Mouse (Mus musculus): ENCODE data around the gene Nutf2-ps1. TPM values are rescaled to one million over a fixed set of nuclear protein-coding genes. Genes with fewer than 3 reads are reported as not detected.

The Nutf2-ps1 gene
- polyA plus RNA-seq, 1 experiment from 2014 or later: 356 TPM

DNA sequence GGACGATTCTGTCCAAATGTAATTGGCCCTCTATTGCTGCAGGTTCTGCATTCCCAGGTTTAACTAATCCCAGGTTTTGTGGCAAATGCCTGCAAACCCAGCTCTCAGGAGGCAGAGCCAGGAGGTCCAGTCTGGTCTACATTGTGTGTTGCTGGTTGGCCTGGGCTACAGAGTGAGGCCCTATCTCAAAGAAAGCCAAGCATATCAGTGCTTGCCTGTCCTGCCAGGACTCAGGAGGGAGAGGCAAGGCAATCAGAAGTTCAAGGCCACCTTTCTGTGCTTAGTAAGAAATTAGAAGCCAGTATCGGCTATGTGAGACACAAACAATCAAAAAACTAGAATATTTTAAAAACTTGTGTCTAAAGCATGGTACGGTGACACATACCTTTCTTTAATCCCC, 15.7 kb downstream of the Nutf2-ps1 start:
- H3K27ac ChIP-seq (ENCODE audit: low read depth): no peak overlapping the region
- no peaks in the 10 kb centered on the region for H3K9me3 ChIP-seq (ENCODE audit: control insufficient read depth, low read length)
- H3K4me1 ChIP-seq (replicated peaks; ENCODE audit: control insufficient read depth, insufficient read depth, low read length): peaks cover 4% of the 10 kb centered on the region; the same call in 1 of the 2 replicates
- no peak overlapping the region for H3K9ac ChIP-seq (ENCODE audit: low read length)
- H3K36me3 ChIP-seq (ENCODE audit: control insufficient read depth, insufficient read depth, low read length): no peaks in the 10 kb centered on the region
- peak; percentile 50 for DNase-seq (ENCODE audit: low spot score)
- H3K27me3 ChIP-seq (replicated peaks; ENCODE audit: control insufficient read depth, insufficient read depth, low read length): no peaks in the 10 kb centered on the region
- no peak overlapping the region for H3K4me3 ChIP-seq (ENCODE audit: low read depth, low read length)
- H3K4me2 ChIP-seq (ENCODE audit: low read length): no peak overlapping the region
- 81% methylated on average over 3 of the region's 3 CpGs for WGBS
- ATAC-seq (replicated peaks; ENCODE audit: low FRiP score, low TSS enrichment, low read depth): no peak

DNA sequence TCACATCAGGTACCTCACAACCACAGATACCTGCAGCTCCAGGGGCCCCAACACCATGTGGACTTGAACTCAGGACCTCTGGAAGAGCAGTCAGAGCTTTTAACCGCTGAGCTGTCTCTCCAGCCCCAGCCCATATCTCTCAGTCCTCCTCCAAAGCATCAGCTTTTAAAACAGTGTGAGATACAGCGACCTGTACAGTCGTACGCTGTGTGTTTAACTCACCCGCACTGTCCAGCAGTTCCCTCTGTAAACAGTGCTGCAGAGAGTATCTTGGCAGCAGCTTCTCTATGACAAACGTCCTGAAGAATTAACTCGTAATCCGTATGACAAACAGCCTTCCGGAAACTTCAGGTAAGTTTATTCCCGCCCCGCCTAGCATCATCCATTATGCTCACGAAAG, 16.3 kb downstream of the Nutf2-ps1 start:
- Histone ChIP-seq H3K4me3 (ENCODE audit: low read depth, low read length) (no peak overlapping the region), H3K36me3 (ENCODE audit: control insufficient read depth, insufficient read depth, low read length) (no peaks in the 10 kb centered on the region), H3K27ac (ENCODE audit: low read depth) (no peak overlapping the region), H3K4me1 (replicated peaks; ENCODE audit: control insufficient read depth, insufficient read depth, low read length) (peaks cover 4% of the 10 kb centered on the region; the same call in 1 of the 2 replicates), H3K27me3 (replicated peaks; ENCODE audit: control insufficient read depth, insufficient read depth, low read length) (no peaks in the 10 kb centered on the region), H3K9me3 (ENCODE audit: control insufficient read depth, low read length) (no peaks in the 10 kb centered on the region), H3K9ac (ENCODE audit: low read length) (no peak overlapping the region), H3K4me2 (ENCODE audit: low read length) (peak overlapping the region; percentile 6; the same call in 1 of the 2 replicates)
- peak; percentile 71; the same call in 1 of the 2 replicates for ATAC-seq (replicated peaks; ENCODE audit: low FRiP score, low TSS enrichment, low read depth)
- 27% methylated on average over 12 of the region's 12 CpGs for WGBS
- DNase-seq (ENCODE audit: low spot score): peak; percentile 54

DNA sequence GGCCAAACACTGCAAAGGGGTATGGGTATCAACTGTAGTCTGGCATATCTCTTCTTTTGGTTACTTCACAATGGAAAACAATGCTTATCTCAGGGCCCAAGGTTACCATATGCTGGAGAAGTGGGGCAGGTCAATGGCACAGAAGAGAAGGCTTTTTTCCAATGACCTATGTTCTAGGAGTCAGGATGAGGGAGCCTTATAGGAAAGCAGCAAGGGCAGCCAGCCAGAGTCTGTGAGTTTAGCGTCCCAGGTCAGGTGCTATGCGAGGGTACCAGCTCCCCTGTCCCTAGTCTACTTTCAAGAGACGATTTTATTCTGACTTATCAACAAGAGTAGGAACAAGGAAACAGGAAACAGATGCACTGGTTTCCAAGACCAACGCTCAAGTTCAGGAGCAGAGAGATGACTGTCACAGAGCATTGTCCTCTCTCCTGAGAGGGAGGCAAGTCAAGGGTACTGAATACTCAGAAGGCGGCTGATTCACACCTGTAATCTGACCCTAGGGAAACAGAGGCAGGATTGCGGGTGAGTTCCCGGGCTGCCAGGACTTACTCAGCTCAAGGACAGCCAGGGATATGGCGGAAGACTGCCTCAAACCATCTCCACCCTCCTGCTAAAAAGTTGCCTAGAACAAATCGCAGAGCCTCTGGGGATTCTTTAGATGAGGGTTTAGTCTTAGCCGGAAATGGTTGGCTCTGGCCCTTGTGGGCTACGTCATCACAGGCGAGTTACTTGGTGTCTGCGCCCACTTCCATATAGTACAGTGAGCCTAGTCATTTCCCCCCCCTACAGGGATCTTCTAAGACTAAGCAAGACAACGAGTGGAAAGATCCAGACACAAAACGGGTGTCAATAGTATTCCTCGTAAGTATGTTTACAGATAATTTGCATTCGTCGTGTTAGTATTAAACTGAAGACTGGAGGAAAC, 17.1 kb downstream of the Nutf2-ps1 start:
- DNase-seq (ENCODE audit: low spot score): peak; percentile 44
- no peak overlapping the region for H3K4me3 ChIP-seq (ENCODE audit: low read depth, low read length)
- H3K9ac ChIP-seq (ENCODE audit: low read length): no peak overlapping the region
- H3K27me3 ChIP-seq (replicated peaks; ENCODE audit: control insufficient read depth, insufficient read depth, low read length): no peaks in the 10 kb centered on the region
- no peaks in the 10 kb centered on the region for H3K9me3 ChIP-seq (ENCODE audit: control insufficient read depth, low read length)
- H3K4me2 ChIP-seq (ENCODE audit: low read length): no peak overlapping the region
- WGBS: 67% methylated on average over 18 of the region's 18 CpGs
- no peak for ATAC-seq (replicated peaks; ENCODE audit: low FRiP score, low TSS enrichment, low read depth)
- no peak overlapping the region for H3K27ac ChIP-seq (ENCODE audit: low read depth)
- no peaks in the 10 kb centered on the region; the same call in 1 of the 2 replicates for H3K4me1 ChIP-seq (replicated peaks; ENCODE audit: control insufficient read depth, insufficient read depth, low read length)
- H3K36me3 ChIP-seq (ENCODE audit: control insufficient read depth, insufficient read depth, low read length): no peaks in the 10 kb centered on the region

DNA sequence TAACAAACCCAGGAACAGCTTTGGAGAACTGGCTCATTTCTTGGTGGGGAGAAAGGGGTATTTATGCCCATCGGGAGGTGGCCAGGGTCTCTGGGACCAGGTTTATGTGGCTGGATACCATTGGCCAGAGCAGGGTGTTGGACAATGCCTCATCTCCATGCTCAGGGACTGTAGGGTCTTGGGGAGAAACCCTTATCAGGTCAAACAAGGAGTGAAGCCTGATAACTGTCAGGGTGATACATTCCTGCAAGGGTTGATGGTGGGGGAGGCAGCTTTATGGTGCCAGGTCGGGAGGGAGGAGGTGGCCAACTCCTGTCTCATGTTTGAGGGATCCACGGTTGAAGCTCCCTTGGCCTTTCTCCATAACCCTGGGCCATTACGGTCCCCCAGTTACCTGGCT, 17.8 kb downstream of the Nutf2-ps1 start:
- no peak for ATAC-seq (replicated peaks; ENCODE audit: low FRiP score, low TSS enrichment, low read depth)
- Histone ChIP-seq H3K27me3 (replicated peaks; ENCODE audit: control insufficient read depth, insufficient read depth, low read length) (no peaks in the 10 kb centered on the region), H3K4me1 (replicated peaks; ENCODE audit: control insufficient read depth, insufficient read depth, low read length) (no peaks in the 10 kb centered on the region; the same call in 1 of the 2 replicates), H3K36me3 (ENCODE audit: control insufficient read depth, insufficient read depth, low read length) (no peaks in the 10 kb centered on the region), H3K27ac (ENCODE audit: low read depth) (no peak overlapping the region), H3K9me3 (ENCODE audit: control insufficient read depth, low read length) (no peaks in the 10 kb centered on the region), H3K4me2 (ENCODE audit: low read length) (no peak overlapping the region), H3K4me3 (ENCODE audit: low read depth, low read length) (no peak overlapping the region), H3K9ac (ENCODE audit: low read length) (no peak overlapping the region)
- WGBS: 70% methylated on average over 4 of the region's 4 CpGs
- peak; percentile 23 for DNase-seq (ENCODE audit: low spot score)

DNA sequence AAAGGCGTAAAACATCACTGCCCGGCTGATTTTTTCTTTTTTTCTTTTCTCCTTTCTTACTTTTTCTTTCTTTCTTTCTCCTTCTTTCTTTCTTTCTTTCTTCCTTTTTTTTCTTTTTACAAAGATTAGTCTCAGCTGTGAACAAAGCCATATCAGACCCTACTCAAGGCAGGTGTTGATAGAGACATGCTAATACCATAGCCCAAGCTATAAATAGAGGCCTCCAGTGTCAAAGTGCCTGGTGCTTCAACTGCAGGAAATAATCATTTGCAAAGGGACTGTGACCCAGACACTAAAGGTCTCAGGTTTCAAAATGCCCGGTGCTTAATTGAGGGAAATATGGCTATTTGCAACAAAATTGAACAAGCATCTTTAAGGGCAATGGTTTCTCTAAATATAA, 20.3 kb downstream of the Nutf2-ps1 start:
- Histone ChIP-seq H3K4me3 (ENCODE audit: low read depth, low read length) (no peak overlapping the region), H3K9ac (ENCODE audit: low read length) (no peak overlapping the region), H3K36me3 (ENCODE audit: control insufficient read depth, insufficient read depth, low read length) (no peaks in the 10 kb centered on the region), H3K4me1 (replicated peaks; ENCODE audit: control insufficient read depth, insufficient read depth, low read length) (no peaks in the 10 kb centered on the region; the same call in 1 of the 2 replicates), H3K27ac (ENCODE audit: low read depth) (no peak overlapping the region), H3K4me2 (ENCODE audit: low read length) (no peak overlapping the region), H3K27me3 (replicated peaks; ENCODE audit: control insufficient read depth, insufficient read depth, low read length) (no peaks in the 10 kb centered on the region), H3K9me3 (ENCODE audit: control insufficient read depth, low read length) (no peaks in the 10 kb centered on the region)
- DNase-seq (ENCODE audit: low spot score) (no peak), ATAC-seq (replicated peaks; ENCODE audit: low FRiP score, low TSS enrichment, low read depth) (no peak)
- WGBS: 79% methylated on average over 3 of the region's 3 CpGs

DNA sequence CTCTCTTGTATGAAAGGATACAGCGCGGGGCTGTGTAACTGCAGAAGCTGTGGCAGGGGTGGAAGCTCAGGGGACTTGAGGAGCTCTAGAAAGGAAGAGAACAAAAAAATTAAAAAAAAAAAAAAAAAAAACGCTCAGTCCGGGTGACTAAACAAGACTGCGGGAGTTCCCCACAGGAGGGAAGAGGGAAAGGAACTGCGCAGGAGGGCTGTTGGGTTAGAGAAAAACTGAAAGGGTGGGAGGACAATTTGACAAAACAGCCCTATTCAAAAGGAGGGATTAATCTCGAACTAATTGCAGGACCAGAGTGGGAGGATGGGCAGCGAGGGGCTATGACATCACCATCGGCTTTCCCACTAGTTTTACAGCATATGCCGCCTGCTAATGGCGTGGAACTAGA, 21.0 kb downstream of the Nutf2-ps1 start:
- Histone ChIP-seq H3K9ac (ENCODE audit: low read length) (no peak overlapping the region), H3K27me3 (replicated peaks; ENCODE audit: control insufficient read depth, insufficient read depth, low read length) (no peaks in the 10 kb centered on the region), H3K9me3 (ENCODE audit: control insufficient read depth, low read length) (no peaks in the 10 kb centered on the region), H3K4me1 (replicated peaks; ENCODE audit: control insufficient read depth, insufficient read depth, low read length) (no peaks in the 10 kb centered on the region; the same call in 1 of the 2 replicates), H3K4me2 (ENCODE audit: low read length) (no peak overlapping the region), H3K36me3 (ENCODE audit: control insufficient read depth, insufficient read depth, low read length) (no peaks in the 10 kb centered on the region), H3K4me3 (ENCODE audit: low read depth, low read length) (no peak overlapping the region), H3K27ac (ENCODE audit: low read depth) (no peak overlapping the region)
- DNase-seq (ENCODE audit: low spot score) (no peak), ATAC-seq (replicated peaks; ENCODE audit: low FRiP score, low TSS enrichment, low read depth) (no peak)
- WGBS: 47% methylated on average over 11 of the region's 11 CpGs

DNA sequence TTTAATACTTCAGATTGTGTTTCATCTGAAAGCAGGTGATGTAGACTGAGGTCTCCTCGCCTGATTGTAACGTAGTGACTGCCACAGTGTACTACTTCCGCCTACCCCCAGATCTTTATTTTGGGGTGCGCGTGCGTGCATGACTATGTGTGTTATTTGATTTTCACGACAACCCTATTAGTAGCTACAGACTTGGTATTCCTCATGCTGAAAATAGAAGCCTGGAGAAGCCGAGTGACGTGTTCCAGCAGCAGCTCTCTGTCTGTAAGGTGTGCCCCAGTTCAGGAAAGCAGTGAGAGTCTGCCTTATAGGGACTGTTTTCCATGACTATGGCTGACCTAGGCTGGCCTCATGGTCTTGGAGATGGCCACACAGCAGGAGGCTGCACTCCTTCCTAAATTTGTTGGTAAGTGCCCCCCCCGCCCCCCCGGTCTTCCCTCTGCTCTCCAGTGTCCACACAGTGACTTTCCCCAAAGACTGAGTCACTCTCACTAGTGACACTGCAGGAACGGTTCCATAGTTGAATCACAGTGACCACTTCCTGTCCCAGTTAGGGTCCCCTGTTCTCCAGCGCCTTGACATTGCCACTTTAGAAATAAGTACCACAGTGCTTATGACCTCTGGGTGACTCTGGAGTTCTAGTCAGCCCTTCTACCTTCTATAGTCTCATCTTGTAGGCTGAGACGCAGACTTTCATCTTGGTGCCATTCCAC, 23.1 kb downstream of the Nutf2-ps1 start:
- Histone ChIP-seq H3K4me3 (ENCODE audit: low read depth, low read length) (no peak overlapping the region), H3K27me3 (replicated peaks; ENCODE audit: control insufficient read depth, insufficient read depth, low read length) (no peaks in the 10 kb centered on the region), H3K9me3 (ENCODE audit: control insufficient read depth, low read length) (no peaks in the 10 kb centered on the region), H3K4me1 (replicated peaks; ENCODE audit: control insufficient read depth, insufficient read depth, low read length) (no peaks in the 10 kb centered on the region), H3K4me2 (ENCODE audit: low read length) (no peak overlapping the region), H3K36me3 (ENCODE audit: control insufficient read depth, insufficient read depth, low read length) (no peaks in the 10 kb centered on the region), H3K27ac (ENCODE audit: low read depth) (no peak overlapping the region), H3K9ac (ENCODE audit: low read length) (no peak overlapping the region)
- WGBS: 91% methylated on average over 14 of the region's 14 CpGs
- DNase-seq (ENCODE audit: low spot score) (no peak), ATAC-seq (replicated peaks; ENCODE audit: low FRiP score, low TSS enrichment, low read depth) (no peak)

DNA sequence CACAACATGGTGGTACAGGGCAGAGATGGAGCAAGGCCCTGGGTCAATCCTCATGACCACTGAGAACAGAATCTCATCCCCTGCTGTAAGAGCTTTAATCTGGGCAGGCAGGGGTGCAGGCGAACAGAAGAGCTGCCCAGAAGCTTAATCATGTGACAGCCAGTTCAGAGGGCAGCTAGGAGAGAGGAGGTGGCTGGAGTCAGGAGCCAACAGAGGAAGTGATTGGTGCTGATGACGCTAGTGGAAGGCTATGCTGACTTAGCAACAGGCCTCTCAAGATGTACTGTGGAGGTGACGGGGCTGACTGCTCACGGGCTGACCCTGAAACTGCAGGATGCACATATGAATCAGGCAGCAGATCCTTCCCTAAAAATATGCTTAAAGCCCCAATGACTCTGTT, 24.7 kb downstream of the Nutf2-ps1 start:
- ATAC-seq (replicated peaks; ENCODE audit: low FRiP score, low TSS enrichment, low read depth): no peak
- no peak for DNase-seq (ENCODE audit: low spot score)

More for the DNA sequence above, 24.7 kb downstream of the Nutf2-ps1 start:
- no peaks in the 10 kb centered on the region for H3K4me1 ChIP-seq (replicated peaks; ENCODE audit: control insufficient read depth, insufficient read depth, low read length)
- no peaks in the 10 kb centered on the region for H3K9me3 ChIP-seq (ENCODE audit: control insufficient read depth, low read length)
- H3K9ac ChIP-seq (ENCODE audit: low read length): no peak overlapping the region
- H3K36me3 ChIP-seq (ENCODE audit: control insufficient read depth, insufficient read depth, low read length): no peaks in the 10 kb centered on the region
- WGBS: 35% methylated on average over 4 of the region's 4 CpGs
- H3K27ac ChIP-seq (ENCODE audit: low read depth): no peak overlapping the region
- no peaks in the 10 kb centered on the region for H3K27me3 ChIP-seq (replicated peaks; ENCODE audit: control insufficient read depth, insufficient read depth, low read length)
- no peak overlapping the region for H3K4me2 ChIP-seq (ENCODE audit: low read length)
- H3K4me3 ChIP-seq (ENCODE audit: low read depth, low read length): no peak overlapping the region
